Mouse (Mus musculus): ENCODE measurements around the gene Hspg2.

Hspg2 gene

DNA sequence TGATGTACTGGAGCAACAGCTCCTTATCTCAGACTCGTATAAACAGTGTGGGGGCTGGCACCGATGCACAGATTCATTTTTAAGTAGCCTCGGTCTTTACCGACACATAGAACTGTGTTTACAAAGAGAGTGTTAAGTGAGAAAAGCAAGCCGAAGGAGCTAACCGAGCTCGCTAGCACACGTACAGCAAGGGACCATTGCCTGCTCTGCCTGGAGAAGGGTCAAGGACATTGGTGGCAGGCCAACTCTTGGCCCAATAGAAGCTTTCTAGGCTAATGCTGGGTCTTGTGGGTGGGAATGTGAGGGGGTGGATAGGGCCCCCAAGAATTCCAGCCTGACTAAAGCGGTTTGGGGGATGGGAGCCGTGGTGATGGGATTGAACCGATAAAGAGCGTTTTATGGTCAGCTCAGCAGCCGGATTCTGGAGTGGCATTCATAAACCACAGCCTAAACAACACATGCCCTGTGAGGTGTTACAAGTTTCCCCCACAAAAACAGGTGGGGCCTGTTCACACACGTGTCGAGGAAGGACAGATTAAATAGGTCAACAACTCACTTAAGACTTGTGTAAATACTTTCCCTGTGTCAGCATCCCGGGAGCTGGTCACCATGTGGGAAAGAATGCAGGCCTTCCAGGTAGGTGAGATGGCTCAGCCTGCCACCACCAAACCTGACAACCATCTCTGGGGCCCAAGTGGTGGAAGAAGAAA lies 6.4 kb upstream of the Hspg2 start:
- DNase-seq, result no peak

DNA sequence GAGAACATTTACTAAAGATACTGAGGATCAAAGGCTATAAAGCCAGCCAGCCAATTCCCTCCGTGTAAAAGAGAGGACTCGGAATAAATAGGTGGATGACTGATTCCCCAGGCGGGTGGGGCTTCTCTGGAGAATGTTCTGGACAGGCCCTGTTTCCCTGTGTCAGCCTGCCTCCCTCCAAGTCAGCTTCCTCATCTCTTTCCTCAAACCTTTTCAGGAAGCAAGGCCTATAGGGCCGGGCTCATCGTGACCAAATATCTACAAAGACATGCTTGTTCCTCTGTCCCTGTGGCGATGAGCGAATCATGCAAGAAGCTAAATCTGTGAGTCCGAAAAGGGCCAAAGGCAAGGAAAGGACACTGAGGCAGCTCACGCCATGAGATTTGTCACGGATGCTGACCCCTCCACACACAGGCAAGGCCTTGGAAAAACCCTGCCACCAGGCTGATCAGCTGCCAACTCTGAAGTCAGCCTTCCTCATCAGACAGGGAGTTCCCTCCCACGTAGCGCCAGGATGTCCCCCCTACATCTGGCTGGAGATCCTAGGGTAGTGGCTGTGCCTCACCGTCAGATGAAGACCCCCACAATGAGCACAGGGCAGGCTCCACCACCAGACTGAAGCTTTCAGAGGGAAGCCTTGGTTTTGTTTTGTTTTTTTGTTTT lies 3.3 kb upstream of the Hspg2 start:
- DNase-seq, result no peak

DNA sequence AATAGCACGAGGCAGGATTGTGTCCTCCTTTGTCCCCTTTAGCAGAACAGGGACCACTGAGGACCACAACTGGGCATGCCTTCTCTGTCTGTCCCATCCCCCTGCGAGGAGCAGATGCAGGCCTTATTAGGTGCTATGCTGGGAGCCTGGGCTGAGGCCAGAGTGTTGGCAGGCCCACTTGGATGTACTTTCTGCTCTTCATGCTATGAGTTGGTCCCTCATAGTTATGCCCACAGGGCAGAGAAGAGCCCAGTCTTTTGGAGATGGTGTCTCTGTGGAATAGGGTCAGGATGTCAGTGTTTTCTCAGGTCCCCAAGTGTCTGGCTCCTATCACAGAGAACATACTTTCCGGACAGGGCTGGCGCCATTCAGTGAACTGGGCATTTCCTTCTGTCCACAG lies 1.6 kb upstream of the Hspg2 start:
- DNase-seq, result no peak

DNA sequence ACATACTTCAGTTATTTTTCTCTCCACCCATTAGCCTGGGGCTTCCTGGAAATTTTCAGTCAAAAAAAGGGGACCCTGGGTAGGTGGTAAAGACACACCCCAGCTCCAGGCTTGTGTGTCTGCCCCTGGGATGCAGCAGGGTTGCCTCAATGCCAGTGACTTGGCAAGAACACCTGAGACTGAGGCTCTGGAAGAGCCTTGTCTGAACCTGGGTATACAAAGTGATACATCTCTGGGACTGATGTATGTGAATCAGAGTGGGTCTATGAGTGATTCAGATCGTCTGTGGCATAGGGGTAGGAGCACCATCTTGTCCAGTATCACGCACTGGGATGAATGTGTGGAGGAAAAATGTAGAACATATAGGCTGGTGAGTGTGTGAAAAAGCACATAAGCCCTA lies 1.0 kb upstream of the Hspg2 start:
- DNase-seq, result no peak

DNA sequence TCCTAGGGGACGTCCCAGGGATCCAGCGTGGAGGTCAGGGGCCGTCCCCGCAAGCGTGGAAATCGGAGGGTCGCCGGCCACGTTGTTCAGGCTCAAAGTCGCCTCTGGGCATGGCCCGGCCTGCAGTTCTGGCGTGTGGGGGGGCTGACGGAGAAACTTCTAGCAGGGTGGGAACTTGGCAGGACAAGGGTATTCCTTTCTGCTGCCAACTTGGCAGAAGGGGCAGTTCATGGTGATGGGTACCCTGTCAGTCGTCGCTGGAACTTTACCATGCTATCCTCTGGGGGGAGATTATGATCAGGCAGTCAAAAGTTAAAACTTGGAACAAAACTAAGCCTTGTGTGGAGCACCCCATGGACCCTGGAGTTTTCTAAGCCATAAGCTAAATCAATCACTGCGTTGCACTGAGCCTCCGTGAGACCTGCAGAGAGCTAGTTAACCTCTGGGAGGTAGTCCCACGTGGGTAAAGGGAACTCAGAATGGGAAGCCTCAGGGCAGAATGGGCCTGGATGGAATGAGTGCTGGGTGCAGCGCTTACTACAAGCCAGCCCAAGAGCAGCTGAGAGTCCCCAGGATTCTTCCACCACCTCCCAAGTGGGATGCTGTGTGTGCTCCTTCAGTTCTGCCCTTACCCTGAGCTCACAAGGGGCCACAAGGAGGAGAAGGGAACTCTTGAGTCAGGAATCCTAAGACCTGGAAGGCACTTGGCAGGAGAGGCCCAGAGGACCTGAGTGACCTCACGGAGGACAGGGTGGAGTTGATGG lies 694 bp downstream of the Hspg2 start:
- DNase-seq, result peak; percentile 47

DNA sequence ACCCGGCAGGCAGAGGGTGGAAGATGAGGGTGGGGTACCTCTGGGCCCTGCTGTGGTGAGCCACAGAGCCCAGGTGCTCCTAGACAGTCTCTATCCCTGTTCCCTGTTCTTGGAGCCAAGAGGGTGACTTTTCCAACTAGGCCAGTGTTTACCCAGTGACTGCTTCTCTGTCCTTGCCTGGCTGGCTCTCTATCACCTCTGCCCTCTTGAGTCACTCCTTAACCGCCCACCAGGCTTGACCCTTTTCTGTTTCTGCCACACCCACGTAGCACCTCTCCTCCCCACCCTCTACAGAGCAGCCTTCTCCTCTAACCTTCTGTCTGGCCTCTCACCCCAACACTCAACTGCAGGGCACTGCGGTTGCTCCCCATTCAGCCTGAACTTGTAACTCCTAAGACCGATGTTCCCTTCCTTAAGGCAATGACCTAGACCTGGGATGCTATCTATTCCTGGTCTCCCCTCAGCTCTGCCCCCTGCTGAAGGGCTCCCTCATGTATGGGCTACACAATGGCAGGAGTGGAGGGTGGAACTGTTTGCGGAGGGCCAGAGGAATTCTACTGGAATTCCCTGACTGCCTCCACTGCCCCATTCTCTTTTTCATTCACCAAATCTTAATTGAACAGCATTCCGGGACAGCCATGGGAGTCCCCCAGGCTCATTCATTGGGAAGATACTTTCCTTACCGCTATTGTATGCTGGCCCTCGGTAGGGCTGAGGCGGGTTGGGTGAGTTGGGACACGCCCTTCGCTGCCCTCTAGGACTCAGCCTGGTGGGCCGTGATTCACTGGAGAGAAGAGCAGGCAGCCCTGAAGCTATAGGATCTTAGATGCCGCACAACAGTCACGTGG lies 1.5 kb downstream of the Hspg2 start:
- no peak for DNase-seq

DNA sequence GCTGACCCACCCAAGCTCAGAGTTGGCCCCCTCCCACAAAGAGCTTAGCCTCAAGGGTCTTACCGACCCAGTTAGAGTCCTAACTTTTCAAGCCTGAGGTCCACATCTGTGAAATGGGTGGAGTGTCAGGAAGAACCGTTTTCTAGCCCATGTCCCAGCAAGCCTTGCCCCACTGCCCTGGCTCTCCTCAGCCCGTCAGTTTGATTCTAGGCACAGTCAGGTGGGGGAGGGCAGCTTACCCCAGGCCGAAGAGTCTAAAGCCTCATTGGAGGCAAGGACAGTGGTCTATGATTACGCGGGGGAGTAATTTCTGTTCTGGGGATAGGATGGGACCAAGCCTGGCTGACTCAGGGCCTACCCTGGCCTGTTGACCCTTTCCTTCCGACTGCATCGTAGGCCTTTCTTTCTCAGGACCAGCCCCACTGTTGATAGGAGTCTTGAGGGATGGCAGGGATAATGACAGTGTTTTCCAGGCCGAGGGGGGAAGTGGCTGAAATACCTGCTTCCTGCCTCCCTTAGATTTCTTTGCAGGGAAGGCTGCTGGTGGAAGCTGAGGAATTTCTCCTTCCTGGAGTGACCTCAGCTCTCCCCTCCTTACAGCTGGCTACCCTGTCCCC lies 2.2 kb downstream of the Hspg2 start:
- DNase-seq, result no peak

DNA sequence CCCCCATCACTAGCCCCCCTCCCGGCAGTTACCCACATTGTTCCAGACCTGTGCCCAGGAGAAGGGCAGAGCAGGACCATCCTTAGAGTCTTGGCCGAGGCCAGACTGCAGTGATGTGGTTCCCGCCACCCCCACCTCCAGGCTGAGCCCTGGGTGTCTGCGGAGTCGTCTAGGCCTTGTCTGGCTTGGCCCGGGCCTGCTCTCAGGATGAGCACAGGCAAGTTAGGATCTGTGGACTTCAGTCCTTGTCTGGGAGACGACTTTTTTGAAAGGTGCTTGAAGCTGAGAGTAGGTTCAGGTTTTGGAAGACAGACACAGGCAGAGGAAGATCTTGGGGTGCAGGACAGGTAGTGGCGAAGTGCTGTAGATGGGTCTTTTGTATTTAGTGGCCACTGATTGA lies 2.8 kb downstream of the Hspg2 start:
- DNase-seq, result no peak

DNA sequence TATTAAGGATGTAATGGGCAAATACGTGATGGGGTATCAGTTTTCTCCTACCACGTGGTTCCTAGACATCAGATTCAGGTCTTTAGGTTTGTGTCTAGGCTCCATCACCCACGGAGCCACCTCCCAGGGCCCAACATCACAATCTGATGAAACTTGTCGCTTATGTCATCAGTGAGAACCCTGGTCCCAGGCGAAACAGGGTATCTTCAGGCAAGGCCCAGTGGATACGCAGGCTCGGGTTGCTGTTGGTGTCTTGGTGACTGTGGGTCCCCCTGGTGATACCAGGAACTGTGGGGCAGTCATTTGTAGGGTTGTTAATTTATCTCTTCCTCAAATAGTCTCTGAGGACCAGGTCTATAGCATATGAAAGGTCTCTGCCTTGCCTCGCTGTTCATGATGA lies 4.7 kb downstream of the Hspg2 start:
- no peak for DNase-seq

DNA sequence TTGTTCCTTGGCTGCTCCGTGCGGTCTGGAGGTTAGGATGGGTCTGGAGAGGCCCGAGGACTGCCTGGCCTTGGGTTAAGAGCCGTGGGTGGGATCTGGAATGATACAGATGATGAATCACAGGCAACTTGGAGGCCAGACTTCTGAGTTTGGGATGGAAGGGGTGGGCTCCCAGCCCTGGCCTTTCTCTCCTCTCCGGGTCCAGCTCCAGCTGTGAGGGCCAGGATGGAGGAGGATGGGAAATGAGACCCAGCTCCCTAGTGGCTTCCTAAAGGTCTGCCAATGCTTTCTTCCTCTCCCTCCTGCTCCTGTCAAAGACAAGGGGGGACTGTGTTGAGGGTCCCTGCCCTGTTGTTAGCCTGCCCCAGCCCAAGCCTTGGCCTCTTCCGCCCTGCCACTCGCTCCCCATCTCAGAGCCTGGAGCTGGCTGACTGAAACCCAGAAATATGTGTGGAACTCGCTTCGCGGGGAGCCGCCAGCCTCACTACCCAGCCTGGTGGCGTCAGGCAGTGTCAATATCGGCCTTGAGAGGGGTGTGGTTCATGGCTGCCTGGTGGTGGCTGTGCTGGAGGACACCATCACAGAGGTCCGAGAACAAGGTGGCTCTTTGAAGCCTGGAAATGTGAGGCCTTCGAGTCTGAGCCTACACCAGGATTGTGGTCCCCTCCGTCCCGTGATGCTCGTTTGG lies 5.3 kb downstream of the Hspg2 start:
- DNase-seq, result no peak

DNA sequence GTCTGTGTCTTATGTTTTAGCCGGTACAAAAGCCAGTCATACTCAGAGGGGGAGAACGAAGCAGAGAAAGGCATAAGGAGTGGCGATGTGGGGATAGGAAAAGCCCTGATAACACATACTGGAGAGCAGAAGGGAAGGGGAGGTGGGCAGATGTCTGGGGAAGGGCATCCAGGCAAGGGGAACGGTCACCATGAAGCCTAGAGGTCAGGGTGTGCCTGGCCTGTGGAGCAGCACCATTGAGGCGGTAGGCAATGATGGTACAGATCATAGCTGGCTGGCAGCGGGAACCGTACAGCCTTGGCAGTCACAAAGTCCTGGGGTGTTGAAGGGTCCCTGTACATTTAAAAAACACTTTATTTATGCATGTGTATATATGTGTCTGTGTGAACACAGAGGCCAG lies 6.1 kb downstream of the Hspg2 start:
- no peak for DNase-seq

DNA sequence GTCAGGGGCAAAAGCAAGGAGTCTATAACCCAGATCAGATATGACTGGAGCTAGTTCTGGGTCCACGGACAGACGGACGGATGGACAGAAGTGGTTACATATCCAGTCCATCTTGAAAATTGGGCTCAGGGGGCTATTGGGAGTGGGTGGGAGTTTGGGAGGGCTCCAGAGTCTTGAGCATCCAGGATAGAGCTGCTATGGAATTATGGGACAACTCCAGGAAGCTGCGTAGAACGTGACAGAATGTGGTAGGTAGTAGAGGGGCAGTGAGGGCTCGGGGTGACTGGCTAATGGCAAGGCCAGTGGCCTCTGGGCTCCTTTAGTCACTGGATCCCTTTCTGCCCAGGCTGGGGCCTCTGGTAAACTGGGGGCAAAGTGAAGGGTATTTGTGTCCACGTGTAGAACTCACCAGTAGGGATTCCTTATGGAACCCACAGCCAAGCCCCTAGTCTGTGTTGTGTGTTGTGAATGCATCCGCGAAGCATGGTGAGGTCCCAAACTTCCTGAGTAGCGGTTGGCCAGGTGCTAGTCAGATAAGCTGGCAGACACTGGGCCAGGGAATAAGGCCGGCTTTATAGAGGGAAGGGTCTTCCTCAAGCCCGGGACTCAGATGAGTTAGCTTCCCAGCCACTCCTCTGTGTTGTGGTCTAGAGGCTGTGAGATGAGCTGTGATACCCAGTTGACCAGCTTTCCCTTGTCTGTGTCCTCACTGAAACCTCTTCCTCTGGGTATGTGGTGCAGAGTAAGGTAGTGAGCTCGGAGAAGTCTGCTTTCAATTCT lies 6.9 kb downstream of the Hspg2 start:
- DNase-seq, result no peak

DNA sequence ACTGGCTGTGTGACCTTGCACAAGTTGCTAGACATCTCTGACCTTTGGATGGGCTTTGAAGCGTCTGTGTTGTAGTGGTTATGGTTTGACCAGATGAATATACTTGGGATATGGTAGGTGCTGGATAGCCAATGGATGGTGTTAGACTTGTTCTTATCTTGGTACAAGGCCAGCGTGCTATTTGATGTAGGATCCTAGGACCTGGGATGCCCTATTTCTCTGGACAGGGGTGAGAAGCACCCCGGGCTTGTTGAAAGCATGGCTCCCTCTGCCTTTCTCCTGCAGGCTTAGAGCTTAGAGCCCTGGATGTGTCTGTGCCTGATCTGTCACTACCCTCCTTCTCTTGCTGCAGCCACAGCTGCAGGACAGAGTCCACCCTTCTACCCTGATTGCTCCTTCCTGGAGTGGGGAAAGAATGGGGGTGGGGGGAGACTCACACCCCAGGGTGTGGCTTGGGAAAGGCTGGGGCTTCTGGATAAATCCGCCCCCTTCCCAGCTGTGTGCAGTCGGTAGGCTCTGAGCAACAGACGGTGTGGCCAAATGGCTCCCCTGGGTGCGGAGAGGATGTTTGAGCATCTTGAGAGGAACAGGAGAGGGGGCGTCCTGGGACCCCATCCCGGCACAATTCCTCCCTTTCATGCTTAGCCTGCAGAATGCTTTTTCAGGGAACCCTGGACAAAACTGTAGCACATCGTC lies 7.6 kb downstream of the Hspg2 start:
- DNase-seq, result no peak

DNA sequence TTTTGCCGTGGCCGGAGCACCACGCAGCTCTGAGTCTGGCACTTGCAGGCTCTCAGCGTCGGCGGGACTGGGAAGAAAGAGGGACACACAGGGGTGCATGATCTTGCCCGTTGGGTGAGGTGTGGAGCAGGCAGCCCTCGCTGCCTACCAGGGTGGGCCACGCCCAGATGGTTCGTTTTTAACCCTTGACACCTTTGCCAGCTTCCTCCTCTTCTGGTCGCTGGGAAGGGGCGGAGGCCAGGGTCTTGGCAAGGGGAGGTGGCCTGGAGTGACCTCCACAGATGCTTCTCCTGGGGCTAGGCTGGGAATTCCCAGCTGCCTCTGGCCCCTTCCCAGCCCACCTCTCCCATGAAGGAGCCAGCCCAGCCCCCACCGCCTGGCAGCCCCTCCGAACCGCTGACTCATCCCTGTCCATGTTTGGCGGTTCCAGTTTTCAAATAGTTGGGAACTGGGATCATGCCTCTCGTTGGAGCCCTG lies 8.2 kb downstream of the Hspg2 start:
- DNase-seq, result no peak

DNA sequence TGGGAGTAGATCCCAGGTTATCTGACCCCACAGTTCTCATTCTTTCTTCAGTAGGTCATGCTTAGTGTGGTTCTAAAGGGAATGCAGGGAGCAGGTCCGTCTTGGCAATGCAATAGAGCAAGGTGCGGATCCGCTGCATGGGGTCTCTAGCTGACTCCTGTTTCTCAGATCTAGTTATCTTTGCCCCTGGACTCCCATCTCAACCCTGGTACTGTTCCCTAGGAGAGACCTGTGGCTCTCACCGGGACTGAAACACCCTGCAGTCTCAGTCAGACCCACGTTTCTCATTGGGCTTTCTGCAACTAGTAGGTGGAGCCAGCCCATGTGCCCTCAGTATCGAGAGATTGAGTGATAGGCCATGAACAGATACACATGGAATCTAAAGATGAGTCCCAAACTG lies 9.0 kb downstream of the Hspg2 start:
- no peak for DNase-seq

DNA sequence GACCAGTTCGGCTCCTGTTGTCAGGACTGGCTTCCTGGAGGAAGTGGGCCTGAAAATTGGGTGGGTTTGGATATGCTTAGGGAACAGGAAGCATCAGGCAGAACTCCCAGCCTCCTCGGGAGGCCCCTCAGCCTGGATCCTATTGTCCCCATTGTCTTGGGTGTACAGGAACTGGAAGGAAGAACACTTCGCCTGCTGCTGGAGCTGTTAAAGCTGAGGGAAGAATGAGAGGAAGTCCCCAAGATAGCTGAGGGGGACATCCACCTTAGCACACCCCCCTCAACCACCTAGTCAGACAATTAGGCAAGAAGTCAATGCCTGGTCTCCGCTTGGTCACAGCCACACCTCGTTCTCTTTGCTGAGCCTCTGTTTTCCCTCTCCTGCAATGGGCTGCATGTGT lies 9.7 kb downstream of the Hspg2 start:
- DNase-seq, result no peak

DNA sequence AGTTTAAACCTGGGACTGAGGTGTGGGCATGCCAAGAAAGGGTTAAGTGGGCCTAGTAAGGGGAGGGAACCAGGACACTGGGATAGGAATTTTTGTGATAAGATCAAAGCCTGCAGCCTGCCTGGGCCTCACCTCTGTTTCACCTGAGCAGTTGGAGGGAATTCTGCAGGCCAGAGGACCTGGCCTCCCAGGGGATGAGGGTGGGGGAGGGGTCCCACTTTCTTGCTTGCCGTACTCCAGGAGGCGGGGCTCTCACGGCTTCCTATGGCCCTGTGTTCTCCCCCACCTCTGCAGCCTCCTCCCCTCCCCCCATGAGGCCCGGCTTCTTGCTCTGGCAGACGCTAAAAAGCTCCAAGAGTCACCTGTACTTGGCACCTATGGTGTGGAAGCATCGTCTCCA lies 11.2 kb downstream of the Hspg2 start:
- DNase-seq, result peak; percentile 24

DNA sequence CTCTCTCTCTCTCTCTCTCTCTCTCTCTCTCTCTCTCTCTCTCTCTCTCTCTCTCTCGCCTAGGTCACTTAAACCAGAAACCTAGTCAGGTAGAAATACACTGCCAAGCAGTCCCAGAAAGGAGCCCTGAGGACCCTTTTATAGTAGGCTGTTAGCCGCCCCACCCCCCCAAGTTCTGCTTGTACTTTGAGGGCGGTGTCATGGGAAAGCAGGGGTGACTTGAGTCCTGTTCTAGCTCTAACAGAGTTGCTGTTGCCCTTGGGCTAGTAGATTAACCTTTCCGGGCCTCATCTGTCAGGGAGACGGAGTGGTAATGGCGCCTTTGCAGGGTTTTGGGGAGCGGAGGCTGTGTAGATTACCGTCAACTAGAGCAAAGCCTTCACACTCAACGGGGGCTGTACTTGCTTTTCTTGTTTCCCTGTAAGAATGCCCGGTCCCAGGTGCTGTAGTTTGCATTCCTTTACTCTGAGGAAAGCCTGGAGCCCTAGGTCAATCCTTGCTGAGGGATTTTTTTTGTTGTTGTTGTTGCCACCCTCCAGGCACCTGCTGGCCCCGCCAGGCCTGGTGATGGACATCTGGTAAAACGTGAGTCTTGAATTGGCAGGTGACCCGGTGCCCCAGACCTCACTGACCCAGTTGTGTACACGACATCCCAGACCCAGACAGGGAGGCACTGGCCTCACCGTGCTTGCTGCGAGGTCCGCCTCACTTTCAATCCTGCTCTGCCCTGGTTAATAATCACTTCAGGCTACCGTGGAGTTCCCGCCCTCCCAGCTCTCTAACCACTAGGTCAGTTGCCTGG lies 11.8 kb downstream of the Hspg2 start:
- DNase-seq, result peak; percentile 38

DNA sequence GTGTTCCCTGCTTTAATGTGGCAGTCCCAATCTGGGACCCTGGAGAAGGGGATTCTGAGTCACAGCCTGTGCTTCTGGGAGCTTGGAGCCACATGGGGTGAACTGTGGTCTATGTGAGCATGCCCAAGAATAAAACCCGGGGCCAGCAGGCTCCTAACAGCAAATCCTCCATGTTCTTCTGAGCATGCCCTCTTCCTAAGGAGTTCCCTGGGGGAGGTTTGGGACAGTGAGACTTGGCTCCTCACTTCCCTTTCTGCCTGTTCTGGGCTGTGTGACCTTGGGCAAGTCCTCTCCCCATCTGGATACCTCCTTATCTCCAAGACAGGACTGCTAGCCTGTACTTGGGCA lies 12.4 kb downstream of the Hspg2 start:
- DNase-seq, result no peak
